Mouse (Mus musculus) midbrain, embryonic 15.5 days (tissue): ENCODE results near the gene Mcl1. TPM values are rescaled to one million over a fixed set of nuclear protein-coding genes. Genes with fewer than 3 reads are reported as not detected.

Source experiments
- ATAC-seq: fragments of 200-750 bp; cut with Nextera tagmentation; replicated peaks from 2 replicates; pipeline ENCODE4 v1.8.0; 2017; ENCODE audit warnings: moderate TSS enrichment
- H3K27ac ChIP-seq: fragments of 300-500 bp; sonication (generic); 2 replicates; pipeline ENCODE4 v1.5.1; 2015; ENCODE audit warnings: mild to moderate bottlenecking, inconsistent platforms
- H3K27me3 ChIP-seq: fragments of 300-500 bp; sonication (generic); replicated peaks from 2 replicates; pipeline ENCODE4 v1.6.1; 2015; ENCODE audit warnings: inconsistent platforms
- H3K36me3 ChIP-seq: fragments of 300-500 bp; sonication (generic); replicated peaks from 2 replicates; pipeline ENCODE4 v1.6.1; 2015; ENCODE audit warnings: inconsistent platforms
- H3K4me1 ChIP-seq: fragments of 300-500 bp; sonication (generic); 2 replicates; pipeline ENCODE4 v1.6.1; 2015; ENCODE audit warnings: inconsistent platforms
- H3K4me2 ChIP-seq: fragments of 300-500 bp; sonication (generic); 2 replicates; pipeline ENCODE4 v1.6.1; 2015; ENCODE audit warnings: inconsistent platforms, mild to moderate bottlenecking, moderate library complexity
- H3K4me3 ChIP-seq: fragments of 300-500 bp; sonication (generic); 2 replicates; pipeline ENCODE4 v1.5.1; 2015; ENCODE audit warnings: mild to moderate bottlenecking, inconsistent platforms
- H3K9ac ChIP-seq: fragments of 300-500 bp; sonication (generic); 2 replicates; pipeline ENCODE4 v1.6.1; 2015; ENCODE audit warnings: mild to moderate bottlenecking, inconsistent platforms
- H3K9me3 ChIP-seq: fragments of 300-500 bp; sonication (generic); 2 replicates; pipeline ENCODE4 v1.6.1; 2016; ENCODE audit warnings: inconsistent platforms
- WGBS: fragments of 180-500 bp; shearing (Covaris S2); methylation state at CpG from one replicate; pipeline ENCODE4 v1.1.7; 2015; ENCODE audit warnings: mixed read lengths; 5-methylcytosine and 5-hydroxymethylcytosine counted together
- polyA plus RNA-seq: library from polyadenylated mRNA; unstranded; fragments of >200 nt; fragmentation: Nextera tagmentation; extraction: Ambion mirVana; gene quantifications from 2 replicates; pipeline ENCODE4 v1.2.1, GENCODE M21; 2015

The Mcl1 gene
- polyA plus RNA-seq, 1 experiment from 2014 or later: 47.8 TPM

DNA sequence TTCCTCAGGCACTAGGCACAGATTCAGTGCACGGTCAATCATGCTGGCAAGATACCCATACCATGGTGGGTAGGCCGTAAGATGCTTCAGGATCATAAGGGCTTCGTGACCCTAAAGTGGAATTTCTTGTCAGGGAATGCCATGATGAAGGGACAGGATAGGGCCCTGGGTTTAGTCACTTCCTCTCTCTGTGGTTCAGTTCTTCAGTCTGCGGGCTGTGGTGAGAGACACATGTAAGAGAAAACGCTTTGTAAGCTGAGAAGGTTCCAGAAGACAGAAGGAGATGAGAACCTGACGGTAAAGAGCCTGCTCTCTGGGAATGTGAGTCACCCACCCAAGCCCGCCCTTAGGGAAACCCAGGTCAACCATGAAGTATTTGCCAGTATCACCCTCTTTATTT, 48.9 kb downstream of the Mcl1 start:
- no peaks in the 10 kb centered on the region for H3K36me3 ChIP-seq

DNA sequence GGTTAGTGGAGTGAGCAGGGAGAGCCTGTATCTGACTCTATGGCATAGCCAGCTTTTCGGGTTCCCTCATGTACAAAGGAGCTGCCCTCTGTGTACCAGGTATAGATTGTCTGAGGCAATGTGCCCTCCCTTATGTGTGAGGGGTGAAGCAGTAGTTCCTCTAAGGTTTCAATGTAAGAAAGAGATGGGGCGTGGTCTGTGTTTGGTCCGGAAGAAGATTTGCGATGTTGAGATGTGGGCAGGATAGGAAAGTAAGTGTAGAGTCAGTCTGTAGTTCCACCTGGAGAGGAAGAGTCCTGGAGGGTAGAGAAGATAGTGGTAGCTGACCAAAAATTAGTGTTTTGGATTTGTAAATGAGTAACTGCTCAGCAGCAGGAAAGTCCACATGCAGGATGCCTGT, 50.5 kb downstream of the Mcl1 start:
- no peaks in the 10 kb centered on the region for H3K9me3 ChIP-seq
- H3K36me3 ChIP-seq: no peaks in the 10 kb centered on the region
- H3K4me1 ChIP-seq: no peaks in the 10 kb centered on the region
- no peak overlapping the region for H3K4me2 ChIP-seq
- no peak overlapping the region for H3K27ac ChIP-seq
- H3K9ac ChIP-seq: no peak overlapping the region
- no peak for ATAC-seq
- no peaks in the 10 kb centered on the region for H3K27me3 ChIP-seq
- H3K4me3 ChIP-seq: no peak overlapping the region
- 96% methylated on average over 4 of the region's 4 CpGs for WGBS

More for the DNA sequence above, 48.9 kb downstream of the Mcl1 start:
- WGBS: 94% methylated on average over 7 of the region's 7 CpGs
- no peak for ATAC-seq
- Histone ChIP-seq H3K4me3 (no peak overlapping the region), H3K27ac (no peak overlapping the region), H3K27me3 (no peaks in the 10 kb centered on the region), H3K9me3 (no peaks in the 10 kb centered on the region), H3K4me2 (no peak overlapping the region), H3K9ac (no peak overlapping the region), H3K4me1 (no peaks in the 10 kb centered on the region)

DNA sequence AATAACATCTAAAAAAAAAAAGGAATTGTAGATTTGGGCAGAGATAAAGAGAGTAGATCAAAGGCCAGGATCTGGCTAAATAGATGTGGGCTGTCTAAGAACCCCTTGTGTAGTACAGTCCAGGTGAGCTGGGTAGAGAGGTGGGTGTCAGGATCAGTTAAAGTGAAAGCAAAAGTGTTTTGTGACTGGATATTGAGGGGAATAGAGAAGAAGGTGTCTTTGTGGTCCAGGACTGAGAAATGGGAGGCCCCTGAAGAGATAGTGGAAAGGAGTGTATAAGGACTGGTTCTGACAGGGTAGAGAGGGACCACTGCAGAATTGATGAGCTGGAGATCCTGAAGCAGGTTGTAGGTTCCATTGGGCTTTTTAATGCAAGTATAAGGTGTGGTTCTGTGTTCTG, 51.4 kb downstream of the Mcl1 start:
- no peak overlapping the region for H3K4me3 ChIP-seq
- no peak overlapping the region for H3K9ac ChIP-seq
- no peak for ATAC-seq
- H3K27me3 ChIP-seq: no peaks in the 10 kb centered on the region
- no peaks in the 10 kb centered on the region for H3K4me1 ChIP-seq
- H3K27ac ChIP-seq: no peak overlapping the region
- H3K36me3 ChIP-seq: no peaks in the 10 kb centered on the region
- H3K9me3 ChIP-seq: no peaks in the 10 kb centered on the region
- H3K4me2 ChIP-seq: no peak overlapping the region

Other genes starting within 250 kb of the Mcl1 start
- 17.7 and 19.7 TPM in 2 replicates for gene Arnt, start 224.4 kb upstream of the Mcl1 start, polyA plus RNA-seq
- gene Ctsk, start 159.5 kb upstream of the Mcl1 start, polyA plus RNA-seq: 6.5 and 8.0 TPM in 2 replicates
- gene Ctss, start 132.0 kb upstream of the Mcl1 start, polyA plus RNA-seq: 11.1 and 12.9 TPM in 2 replicates
- gene Hormad1, start 99.1 kb upstream of the Mcl1 start, polyA plus RNA-seq: not detected in 2 replicates
- 27.4 and 27.9 TPM in 2 replicates for gene Golph3l, start 69.9 kb upstream of the Mcl1 start, polyA plus RNA-seq
- 123 and 133 TPM in 2 replicates for gene Ensa, start 33.8 kb upstream of the Mcl1 start, polyA plus RNA-seq
- gene Adamtsl4, start 29.1 kb downstream of the Mcl1 start, polyA plus RNA-seq: 1.0 TPM in 2 replicates
- 11.3 and 12.3 TPM in 2 replicates for gene Ecm1, start 80.8 kb downstream of the Mcl1 start, polyA plus RNA-seq
- gene Tars2, start 101.4 kb downstream of the Mcl1 start, polyA plus RNA-seq: 49.2 and 51.1 TPM in 2 replicates
- gene Rprd2, start 160.1 kb downstream of the Mcl1 start, polyA plus RNA-seq: 22.8 and 25.2 TPM in 2 replicates
- 40.0 and 40.6 TPM in 2 replicates for gene Prpf3, start 197.1 kb downstream of the Mcl1 start, polyA plus RNA-seq
- gene Mrps21, start 212.7 kb downstream of the Mcl1 start, polyA plus RNA-seq: 252 and 260 TPM in 2 replicates
- gene Ciart, start 223.5 kb downstream of the Mcl1 start, polyA plus RNA-seq: 5.0 and 5.3 TPM in 2 replicates
- 18.8 and 22.2 TPM in 2 replicates for gene BC028528, start 233.2 kb downstream of the Mcl1 start, polyA plus RNA-seq
- gene Aph1a, start 235.2 kb downstream of the Mcl1 start, polyA plus RNA-seq: 34.3 and 36.1 TPM in 2 replicates
- 10.6 and 11.1 TPM in 2 replicates for gene Car14, start 245.9 kb downstream of the Mcl1 start, polyA plus RNA-seq